Mouse (Mus musculus) forelimb bud, embryonic 11.5 days (tissue): ENCODE results near the gene Olfr180.

Experiments
- DNase-seq: peaks from one replicate; pipeline ENCODE4 v3.0.0-alpha.2; 2012; ENCODE audit warnings: low read depth, low spot score

Gene Olfr180

GRCm38 (mm10) chr16:58929292-58929691, at the start of gene Olfr180:
Olfr180 (minus strand) TSS chr16:58929392.
- no peak for DNase-seq

- DNase-seq, result no peak
These were observed 537 bp downstream of the Olfr180 start, which contains the start of gene Olfr181 for GRCm38 (mm10) chr16:58928655-58929054. Olfr181 (minus strand) TSS chr16:58928755.

- DNase-seq, result no peak
These were observed 37.2 kb downstream of the Olfr180 start, which contains the start of gene Olfr178 for GRCm38 (mm10) chr16:58891963-58892362. Olfr178 (minus strand) TSS chr16:58892063.

- no peak for DNase-seq
These were observed 44.8 kb downstream of the Olfr180 start for GRCm38 (mm10) chr16:58884416-58884815.

GRCm38 (mm10) chr16:58874668-58875067, 54.5 kb downstream of the Olfr180 start, which contains the start of gene Olfr177:
Olfr177 (minus strand) TSS chr16:58874768.
- DNase-seq, result no peak
